Mouse (Mus musculus) hindbrain, embryonic 14.5 days (tissue): ENCODE results near the gene Plekhm2. TPM values are rescaled to one million over a fixed set of nuclear protein-coding genes. Genes with fewer than 3 reads are reported as not detected.

Experiments used
- ATAC-seq: fragments of 200-750 bp; cut with Nextera tagmentation; 2 replicates; pipeline ENCODE4 v1.8.0; 2017; ENCODE audit warnings: moderate number of reproducible peaks, mild to moderate bottlenecking, moderate TSS enrichment, moderate library complexity; ENCODE audit not compliant: low FRiP score
- DNase-seq: peaks from one replicate; pipeline ENCODE4 v3.0.0-alpha.2; 2015; ENCODE audit warnings: low spot score
- H3K27ac ChIP-seq: fragments of 300-500 bp; sonication (generic); 2 replicates; pipeline ENCODE4 v1.5.1; 2014; ENCODE audit warnings: mild to moderate bottlenecking, moderate library complexity
- H3K27me3 ChIP-seq: fragments of 300-500 bp; sonication (generic); 2 replicates; pipeline ENCODE4 v1.6.1; 2014; ENCODE audit warnings: mild to moderate bottlenecking, low read length, mixed read lengths; ENCODE audit not compliant: control insufficient read depth, insufficient read depth
- H3K36me3 ChIP-seq: fragments of 300-500 bp; sonication (generic); replicated peaks from 2 replicates; pipeline ENCODE4 v1.6.1; 2014; ENCODE audit not compliant: control insufficient read depth, insufficient read depth
- H3K4me1 ChIP-seq: fragments of 300-500 bp; sonication (generic); replicated peaks from 2 replicates; pipeline ENCODE4 v1.6.1; 2014; ENCODE audit warnings: antibody characterized with exemption, low read length, mixed read lengths; ENCODE audit not compliant: control insufficient read depth, insufficient read depth
- H3K4me2 ChIP-seq: fragments of 300-500 bp; sonication (generic); replicated peaks from 2 replicates; pipeline ENCODE4 v1.6.1; 2014; ENCODE audit warnings: mild to moderate bottlenecking, moderate library complexity
- H3K4me3 ChIP-seq: fragments of 300-500 bp; sonication (generic); replicated peaks from 2 replicates; pipeline ENCODE4 v1.5.1; 2014; ENCODE audit warnings: mild to moderate bottlenecking, low read length
- H3K9ac ChIP-seq: fragments of 300-500 bp; sonication (generic); 2 replicates; pipeline ENCODE4 v1.6.1; 2014
- H3K9me3 ChIP-seq: fragments of 300-500 bp; sonication (generic); 2 replicates; pipeline ENCODE4 v1.6.1; 2016; ENCODE audit warnings: low read length; ENCODE audit not compliant: control insufficient read depth
- WGBS: fragments of 180-500 bp; shearing (Covaris S2); extraction: QIAGEN DNeasy Blood & Tissue Kit; methylation state at CpG from one replicate; pipeline ENCODE4 v1.1.7; 2014; 5-methylcytosine and 5-hydroxymethylcytosine counted together
- polyA plus RNA-seq: library from polyadenylated mRNA; unstranded; fragments of >200 nt; fragmentation: Nextera tagmentation; extraction: Ambion mirVana; gene quantifications from 2 replicates; pipeline ENCODE4 v1.2.1, GENCODE M21; 2014

The Plekhm2 gene
- polyA plus RNA-seq, 1 experiment from 2014 or later: 3.9 TPM

- Histone ChIP-seq H3K4me1 (no peaks in the 10 kb centered on the region), H3K9me3 (no peaks in the 10 kb centered on the region), H3K27me3 (no peaks in the 10 kb centered on the region), H3K4me2 (no peak overlapping the region), H3K4me3 (no peak overlapping the region), H3K27ac (no peak overlapping the region), H3K36me3 (peaks cover 85% of the 10 kb centered on the region), H3K9ac (no peak overlapping the region)
- ATAC-seq (no peak), DNase-seq (no peak)
- WGBS: 82% methylated on average over 14 of the region's 14 CpGs
These were observed 36.0 kb downstream of the Plekhm2 start for GRCm38 (mm10) chr4:141628661-141629060.

GRCm38 (mm10) chr4:141627502-141627901 is 37.2 kb downstream of the Plekhm2 start:
- ATAC-seq (no peak), DNase-seq (no peak)
- H3K36me3 ChIP-seq: peaks cover 77% of the 10 kb centered on the region
- WGBS: 91% methylated on average over 5 of the region's 5 CpGs
- no peak overlapping the region for H3K4me3 ChIP-seq
- H3K4me2 ChIP-seq: no peak overlapping the region
- H3K9me3 ChIP-seq: no peaks in the 10 kb centered on the region
- no peaks in the 10 kb centered on the region for H3K4me1 ChIP-seq
- no peaks in the 10 kb centered on the region for H3K27me3 ChIP-seq
- H3K9ac ChIP-seq: no peak overlapping the region
- H3K27ac ChIP-seq: no peak overlapping the region

DNA sequence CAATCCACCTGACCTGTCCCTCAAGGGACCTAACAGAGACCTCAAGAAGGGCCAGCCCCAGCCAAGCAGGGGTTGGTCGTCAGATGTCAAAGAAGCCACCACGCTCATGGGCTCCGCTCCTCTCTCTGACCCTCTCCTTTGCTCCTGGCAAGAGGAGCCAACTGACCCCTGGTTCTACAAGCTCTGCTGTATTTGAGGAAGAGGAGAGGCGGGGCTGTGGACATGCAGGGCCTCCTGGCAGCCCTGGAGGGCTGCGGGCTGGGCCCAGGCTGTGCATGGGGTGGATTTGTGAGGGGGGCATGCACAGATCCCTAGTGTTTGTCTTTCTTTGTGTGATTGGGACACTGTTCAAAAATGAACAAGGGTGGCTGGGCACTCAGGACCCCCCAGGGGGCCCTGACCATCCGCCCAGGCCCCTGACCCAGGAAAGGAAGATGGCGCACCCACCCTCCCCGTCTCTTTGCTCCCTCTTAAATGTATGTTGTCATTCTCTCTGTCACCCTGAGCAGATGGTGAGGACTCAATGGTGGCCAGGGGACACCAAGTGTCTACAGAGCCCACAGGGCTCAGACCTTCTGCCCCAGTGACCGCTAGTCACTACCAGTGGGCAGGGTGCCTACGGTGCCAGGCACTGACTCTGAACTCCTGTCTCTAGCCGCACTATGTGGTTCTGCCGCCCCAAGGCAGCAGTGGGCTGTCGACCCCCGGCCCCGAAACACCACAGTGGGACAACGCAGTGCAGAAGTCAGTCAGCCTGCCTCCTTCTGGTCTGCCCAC is 38.7 kb downstream of the Plekhm2 start:
- H3K9ac ChIP-seq: no peak overlapping the region
- H3K36me3 ChIP-seq: peaks cover 61% of the 10 kb centered on the region
- no peak overlapping the region for H3K27ac ChIP-seq
- H3K9me3 ChIP-seq: no peaks in the 10 kb centered on the region
- WGBS: 91% methylated on average over 16 of the region's 16 CpGs
- H3K4me2 ChIP-seq: no peak overlapping the region
- no peaks in the 10 kb centered on the region for H3K4me1 ChIP-seq
- no peak overlapping the region for H3K4me3 ChIP-seq
- no peak for ATAC-seq
- DNase-seq: no peak
- H3K27me3 ChIP-seq: no peaks in the 10 kb centered on the region

GRCm38 (mm10) chr4:141624983-141625773 is 39.5 kb downstream of the Plekhm2 start:
- no peak overlapping the region for H3K9ac ChIP-seq
- ATAC-seq (no peak), DNase-seq (no peak)
- peaks cover 53% of the 10 kb centered on the region for H3K36me3 ChIP-seq
- no peaks in the 10 kb centered on the region for H3K9me3 ChIP-seq
- no peak overlapping the region for H3K4me2 ChIP-seq
- H3K4me3 ChIP-seq: no peak overlapping the region
- no peaks in the 10 kb centered on the region for H3K27me3 ChIP-seq
- no peak overlapping the region for H3K27ac ChIP-seq
- WGBS: 78% methylated on average over 19 of the region's 19 CpGs
- no peaks in the 10 kb centered on the region for H3K4me1 ChIP-seq

DNA sequence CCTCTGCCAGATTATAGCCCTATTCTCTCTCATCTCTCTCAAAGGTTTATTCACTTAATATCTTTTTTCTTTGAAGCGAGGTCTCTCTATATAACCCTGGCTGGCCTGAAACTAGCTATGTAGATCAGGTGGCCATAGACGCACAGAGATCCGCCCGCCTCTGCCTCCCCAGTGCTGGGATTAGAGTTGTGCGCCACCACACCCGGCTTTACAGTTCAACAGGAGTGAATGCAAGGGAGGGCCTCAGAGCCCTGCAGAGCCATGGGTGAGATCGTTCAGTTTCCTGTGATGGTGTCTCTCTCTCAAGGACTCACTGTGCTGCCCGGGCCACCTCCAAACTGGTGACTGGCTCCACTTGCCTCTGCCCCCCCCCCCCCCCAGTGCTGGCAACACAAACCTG is 40.6 kb downstream of the Plekhm2 start:
- H3K4me3 ChIP-seq: no peak overlapping the region
- H3K36me3 ChIP-seq: peaks cover 43% of the 10 kb centered on the region
- WGBS: 91% methylated on average over 8 of the region's 8 CpGs
- DNase-seq (no peak), ATAC-seq (no peak)
- H3K9ac ChIP-seq: no peak overlapping the region
- H3K27ac ChIP-seq: no peak overlapping the region
- no peaks in the 10 kb centered on the region for H3K27me3 ChIP-seq
- no peaks in the 10 kb centered on the region for H3K4me1 ChIP-seq
- H3K9me3 ChIP-seq: no peaks in the 10 kb centered on the region
- no peak overlapping the region for H3K4me2 ChIP-seq

- DNase-seq: no peak
- no peak for ATAC-seq
- no peak within 1 kb of the TSS for H3K4me2 ChIP-seq
These were observed 41.0 kb downstream of the Plekhm2 start, which contains the start of gene Slc25a34 for GRCm38 (mm10) chr4:141623666-141624065. Gene Slc25a34, minus strand, starts transcription at chr4:141623821.

GRCm38 (mm10) chr4:141623037-141623436 is 41.7 kb downstream of the Plekhm2 start:
- 87% methylated on average over 11 of the region's 11 CpGs for WGBS
- Histone ChIP-seq H3K27ac (no peak overlapping the region), H3K36me3 (peaks cover 32% of the 10 kb centered on the region), H3K4me3 (no peak overlapping the region), H3K4me2 (no peak overlapping the region), H3K4me1 (peaks cover 2% of the 10 kb centered on the region), H3K9me3 (no peaks in the 10 kb centered on the region), H3K9ac (no peak overlapping the region), H3K27me3 (peaks cover 2% of the 10 kb centered on the region; the same call in 1 of the 2 replicates)
- ATAC-seq (no peak), DNase-seq (no peak)

More at GRCm38 (mm10) chr4:141623666-141624065, 41.0 kb downstream of the Plekhm2 start, which contains the start of gene Slc25a34:
- H3K9ac ChIP-seq: no peak within 1 kb of the TSS
- peaks cover 38% of the 10 kb centered on the region for H3K36me3 ChIP-seq
- H3K27me3 ChIP-seq: no peaks in the 10 kb centered on the region
- H3K27ac ChIP-seq: no peak within 1 kb of the TSS
- H3K4me3 ChIP-seq: no peak within 1 kb of the TSS
- 55% methylated on average over 1 of the region's 1 CpGs for WGBS
- no peaks in the 10 kb centered on the region for H3K9me3 ChIP-seq
- no peaks in the 10 kb centered on the region for H3K4me1 ChIP-seq

GRCm38 (mm10) chr4:141622580-141622979 is 42.1 kb downstream of the Plekhm2 start:
- Histone ChIP-seq H3K4me3 (no peak overlapping the region), H3K9ac (no peak overlapping the region), H3K27ac (no peak overlapping the region), H3K9me3 (no peaks in the 10 kb centered on the region), H3K4me1 (peaks cover 7% of the 10 kb centered on the region), H3K27me3 (peaks cover 7% of the 10 kb centered on the region), H3K4me2 (no peak overlapping the region), H3K36me3 (peaks cover 27% of the 10 kb centered on the region)
- no peak for ATAC-seq
- no peak for DNase-seq
- 85% methylated on average over 5 of the region's 5 CpGs for WGBS

- no peaks in the 10 kb centered on the region for H3K9me3 ChIP-seq
- H3K4me3 ChIP-seq: no peak overlapping the region
- H3K4me1 ChIP-seq: peaks cover 8% of the 10 kb centered on the region
- peaks cover 23% of the 10 kb centered on the region for H3K36me3 ChIP-seq
- WGBS: 85% methylated on average over 8 of the region's 8 CpGs
- DNase-seq (no peak), ATAC-seq (no peak)
- H3K27ac ChIP-seq: no peak overlapping the region
- H3K4me2 ChIP-seq: no peak overlapping the region
- peaks cover 10% of the 10 kb centered on the region for H3K27me3 ChIP-seq
- H3K9ac ChIP-seq: no peak overlapping the region
These were observed 42.6 kb downstream of the Plekhm2 start for GRCm38 (mm10) chr4:141622091-141622490.
